Mouse (Mus musculus) lung, embryonic 15.5 days (tissue): Measurements from ENCODE around the gene Fam213a. TPM values are rescaled to one million over a fixed set of nuclear protein-coding genes. Genes with fewer than 3 reads are reported as not detected.

Source experiments
- ATAC-seq: fragments of 200-750 bp; cut with Nextera tagmentation; 2 replicates; pipeline ENCODE4 v1.8.0; 2017; ENCODE audit warnings: moderate number of reproducible peaks, borderline replicate concordance; ENCODE audit not compliant: low FRiP score, low TSS enrichment; ENCODE audit errors: extremely low read depth
- H3K27ac ChIP-seq: fragments of 300-500 bp; sonication (generic); 2 replicates; pipeline ENCODE4 v1.5.1; 2015; ENCODE audit warnings: moderate library complexity, mild to moderate bottlenecking, inconsistent platforms
- H3K27me3 ChIP-seq: fragments of 300-500 bp; sonication (generic); 2 replicates; pipeline ENCODE4 v1.6.1; 2015; ENCODE audit warnings: inconsistent platforms
- H3K36me3 ChIP-seq: fragments of 300-500 bp; sonication (generic); 2 replicates; pipeline ENCODE4 v1.6.1; 2015; ENCODE audit warnings: inconsistent platforms
- H3K4me1 ChIP-seq: fragments of 300-500 bp; sonication (generic); 2 replicates; pipeline ENCODE4 v1.6.1; 2015; ENCODE audit warnings: inconsistent platforms
- H3K4me2 ChIP-seq: fragments of 300-500 bp; sonication (generic); 2 replicates; pipeline ENCODE4 v1.6.1; 2015; ENCODE audit warnings: inconsistent platforms, mild to moderate bottlenecking, moderate library complexity
- H3K4me3 ChIP-seq: fragments of 300-500 bp; sonication (generic); 2 replicates; pipeline ENCODE4 v1.5.1; 2015; ENCODE audit warnings: mild to moderate bottlenecking, inconsistent platforms
- H3K9ac ChIP-seq: fragments of 300-500 bp; sonication (generic); 2 replicates; pipeline ENCODE4 v1.6.1; 2015; ENCODE audit warnings: inconsistent platforms
- H3K9me3 ChIP-seq: fragments of 300-500 bp; sonication (generic); 2 replicates; pipeline ENCODE4 v1.6.1; 2016; ENCODE audit warnings: inconsistent platforms
- WGBS: fragments of 180-500 bp; shearing (Covaris S2); methylation state at CpG from one replicate; pipeline ENCODE4 v1.1.7; 2015; 5-methylcytosine and 5-hydroxymethylcytosine counted together
- polyA plus RNA-seq: library from polyadenylated mRNA; unstranded; fragments of >200 nt; fragmentation: Nextera tagmentation; extraction: Ambion mirVana; gene quantifications from 2 replicates; pipeline ENCODE4 v1.2.1, GENCODE M21; 2015

Gene Fam213a
- polyA plus RNA-seq, 1 experiment from 2014 or later = 147 TPM

DNA sequence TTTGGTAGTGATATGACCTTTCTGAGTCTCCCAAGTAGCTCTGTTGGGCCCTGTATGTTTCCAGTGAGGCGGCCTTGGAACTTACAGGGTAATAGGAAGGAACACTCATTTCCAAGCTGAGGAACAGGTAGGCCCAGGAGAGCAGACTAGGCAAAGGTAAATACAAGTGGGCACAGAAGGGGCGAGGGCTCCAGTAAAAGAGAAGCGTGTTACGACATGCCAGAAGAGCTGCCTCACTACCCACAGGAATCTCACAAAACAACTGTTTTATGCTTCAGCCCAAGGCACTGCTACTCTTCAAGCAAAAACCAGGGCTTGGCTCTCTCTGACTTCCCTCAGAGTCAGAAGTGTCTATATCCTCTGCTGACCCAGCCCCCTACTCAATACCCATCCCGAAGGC is 65.1 kb downstream of the Fam213a start:
- no peak overlapping the region for H3K4me2 ChIP-seq
- peaks cover 56% of the 10 kb centered on the region for H3K4me1 ChIP-seq
- 61% methylated on average over 5 of the region's 5 CpGs for WGBS
- H3K27me3 ChIP-seq = no peaks in the 10 kb centered on the region
- 0 out of 2 replicates have a peak, but pooled peaks cover 7% of the 10 kb centered on the region for H3K36me3 ChIP-seq
- H3K9me3 ChIP-seq = no peaks in the 10 kb centered on the region
- peak; percentile 41; the same call in 1 of the 2 replicates for ATAC-seq
- peak overlapping the region; percentile 70 for H3K27ac ChIP-seq
- no peak overlapping the region for H3K9ac ChIP-seq
- H3K4me3 ChIP-seq = no peak overlapping the region

DNA sequence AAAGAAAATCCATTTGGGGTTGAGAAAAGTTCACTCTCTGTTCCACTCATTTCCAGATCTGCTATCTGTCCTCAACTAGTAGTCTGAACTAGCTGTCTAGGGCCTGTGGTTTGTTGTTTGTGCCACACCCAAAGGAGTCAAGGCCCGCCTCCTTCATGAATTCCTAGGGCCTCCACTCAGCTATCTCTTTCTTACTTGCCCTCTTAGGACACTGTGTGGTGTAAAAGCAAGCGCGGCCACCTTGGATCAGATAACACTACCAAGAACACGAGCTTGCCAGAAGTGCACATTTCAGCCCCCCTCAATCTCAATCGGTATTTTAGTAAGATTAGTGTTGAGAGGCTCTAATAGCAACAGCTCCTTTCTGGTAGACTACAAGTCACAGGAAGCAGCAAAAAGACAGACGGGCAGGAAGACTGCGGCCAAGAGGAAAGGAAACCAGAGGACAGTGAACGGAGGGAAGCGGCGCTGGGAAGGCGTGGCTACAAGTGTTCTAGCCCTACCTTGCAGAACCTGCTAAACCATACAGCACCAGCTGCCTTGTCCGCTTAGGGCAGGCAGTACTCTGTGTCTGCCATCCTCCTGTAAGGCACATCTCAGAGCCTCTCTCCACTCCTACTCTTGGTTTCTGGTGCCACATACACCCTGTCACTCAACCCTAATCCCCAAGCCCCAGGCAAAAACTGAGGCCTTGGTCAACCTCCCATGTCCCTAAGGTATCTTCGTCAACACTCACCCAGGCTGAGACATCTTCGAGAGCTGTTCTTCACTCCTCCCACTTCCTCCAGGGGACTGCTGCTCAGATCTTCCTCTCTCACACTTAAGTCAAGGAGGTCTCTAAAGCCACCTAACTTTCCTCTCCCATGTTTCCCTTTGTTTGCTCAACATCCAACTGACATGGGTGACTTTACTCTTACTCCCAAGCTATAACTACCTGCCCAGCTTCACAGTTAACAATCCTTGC is 65.9 kb downstream of the Fam213a start:
- no peak overlapping the region for H3K9ac ChIP-seq
- no peaks in the 10 kb centered on the region for H3K27me3 ChIP-seq
- H3K9me3 ChIP-seq = no peaks in the 10 kb centered on the region
- H3K36me3 ChIP-seq = 0 out of 2 replicates have a peak, but pooled peaks cover 7% of the 10 kb centered on the region
- peaks cover 50% of the 10 kb centered on the region for H3K4me1 ChIP-seq
- peak overlapping the region; percentile 21; the same call in 1 of the 2 replicates for H3K4me2 ChIP-seq
- no peak overlapping the region for H3K4me3 ChIP-seq
- H3K27ac ChIP-seq = peak overlapping the region; percentile 70
- ATAC-seq = peak; percentile 60
- 42% methylated on average over 14 of the region's 14 CpGs for WGBS

- ATAC-seq = no peak
- Histone ChIP-seq H3K4me2 (no peak overlapping the region), H3K9ac (no peak overlapping the region), H3K27me3 (no peaks in the 10 kb centered on the region), H3K9me3 (no peaks in the 10 kb centered on the region), H3K4me1 (peaks cover 18% of the 10 kb centered on the region), H3K36me3 (0 out of 2 replicates have a peak, but pooled peaks cover 7% of the 10 kb centered on the region), H3K27ac (no peak overlapping the region), H3K4me3 (no peak overlapping the region)
- 81% methylated on average over 2 of the region's 2 CpGs for WGBS
These were observed 69.8 kb downstream of the Fam213a start for GRCm38 (mm10) chr14:40943802-40944201.

Other genes starting within 250 kb of the Fam213a start
- 0.74 and 1.9 TPM in 2 replicates for gene Sh2d4b, start 120.5 kb downstream of the Fam213a start, polyA plus RNA-seq
- 99.0 and 101 TPM in 2 replicates for gene Tspan14, start 47.0 kb downstream of the Fam213a start, polyA plus RNA-seq
- 0.40 and 0.56 TPM in 2 replicates for gene Dydc2, start 55.4 kb upstream of the Fam213a start, polyA plus RNA-seq
- gene Dydc1, start 59.1 kb upstream of the Fam213a start, polyA plus RNA-seq = not detected in 2 replicates
- 5.0 and 5.3 TPM in 2 replicates for gene Mat1a, start 91.2 kb upstream of the Fam213a start, polyA plus RNA-seq
- gene Sftpa1, start 118.0 kb upstream of the Fam213a start, polyA plus RNA-seq = 73.7 and 99.1 TPM in 2 replicates
- gene Mbl1, start 137.7 kb upstream of the Fam213a start, polyA plus RNA-seq = 0.31 TPM in 2 replicates
- 0.62 and 1.0 TPM in 2 replicates for gene Sftpd, start 171.4 kb upstream of the Fam213a start, polyA plus RNA-seq